Mouse (Mus musculus) brain, embryonic 14.5 days (tissue): Measurements from ENCODE around the gene Tmem9b.

Source experiments
- CTCF ChIP-seq: fragments of 200-500 bp; IDR thresholded peaks from 2 replicates; pipeline ENCODE4 v1.5.1; 2012; ENCODE audit warnings: inconsistent platforms, mild to moderate bottlenecking, moderate library complexity, borderline replicate concordance; ENCODE audit not compliant: insufficient read depth, insufficient read length; ENCODE audit errors: extremely low read depth
- POLR2A ChIP-seq: fragments of 200-500 bp; IDR thresholded peaks from 2 replicates; pipeline ENCODE4 v1.6.1; 2012; ENCODE audit warnings: mild to moderate bottlenecking, inconsistent platforms, borderline replicate concordance; ENCODE audit not compliant: poor library complexity, insufficient read depth, insufficient read length, severe bottlenecking; ENCODE audit errors: extremely low read depth

DNA sequence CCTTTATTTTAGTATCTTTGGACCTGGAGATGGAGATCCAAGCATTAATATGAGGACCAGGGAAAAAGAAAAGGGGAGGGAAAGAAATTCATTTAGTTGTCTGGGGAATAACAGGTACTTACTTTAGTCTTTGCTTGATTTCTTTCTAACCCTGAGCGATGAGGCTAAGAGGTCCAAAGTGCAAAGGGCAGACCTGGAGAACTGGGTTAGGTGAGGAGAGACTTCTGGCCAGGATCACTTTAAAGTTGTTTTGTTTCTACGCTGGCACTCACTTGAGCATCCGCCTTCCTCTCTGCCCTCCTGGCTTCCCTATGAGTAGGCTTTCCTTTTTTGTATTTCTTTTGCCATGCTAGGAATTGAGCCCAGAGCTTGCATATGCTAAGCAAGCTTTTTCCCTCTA is 3.6 kb upstream of the Tmem9b start:
- TF ChIP-seq POLR2A = no peak
- TF ChIP-seq CTCF = no peak
